Mouse (Mus musculus) right cerebral cortex, adult 18-20 months (tissue): ENCODE data around the gene Car10.
A peak's percentile ranks its signal among the peaks of the same experiment; 100 is the strongest.

ENCODE experiments used
- DNase-seq: peaks from one replicate; pipeline ENCODE4 v3.0.0; 2022; ENCODE audit warnings: mixed read lengths

Gene Car10

GRCm38 (mm10) chr11:93502864-93503263, 405.0 kb downstream of the Car10 start:
- no peak for DNase-seq

- DNase-seq, result no peak
Observed at GRCm38 (mm10) chr11:93503469-93503868, 405.6 kb downstream of the Car10 start.

- no peak for DNase-seq
Observed at GRCm38 (mm10) chr11:93509527-93510235, 411.9 kb downstream of the Car10 start.

DNA sequence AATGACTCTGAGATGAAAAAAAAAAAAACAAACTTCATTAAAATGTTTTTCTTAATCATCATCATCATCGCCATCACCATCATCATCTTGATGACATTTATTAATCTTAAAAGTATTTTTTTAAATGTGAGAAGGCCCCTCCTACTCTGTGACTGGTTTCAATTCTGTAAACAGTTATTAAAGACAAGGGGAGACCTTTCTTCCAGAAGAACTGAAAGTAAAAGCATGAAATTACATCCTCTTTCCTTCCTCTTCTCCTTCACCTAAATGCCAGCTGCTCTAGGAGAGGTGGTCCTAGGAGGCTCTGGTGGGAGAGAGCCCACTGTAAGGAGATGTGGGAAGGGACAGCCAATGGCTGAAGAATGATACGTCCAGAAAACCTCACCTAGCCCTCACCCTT, 415.0 kb downstream of the Car10 start:
- no peak for DNase-seq

DNA sequence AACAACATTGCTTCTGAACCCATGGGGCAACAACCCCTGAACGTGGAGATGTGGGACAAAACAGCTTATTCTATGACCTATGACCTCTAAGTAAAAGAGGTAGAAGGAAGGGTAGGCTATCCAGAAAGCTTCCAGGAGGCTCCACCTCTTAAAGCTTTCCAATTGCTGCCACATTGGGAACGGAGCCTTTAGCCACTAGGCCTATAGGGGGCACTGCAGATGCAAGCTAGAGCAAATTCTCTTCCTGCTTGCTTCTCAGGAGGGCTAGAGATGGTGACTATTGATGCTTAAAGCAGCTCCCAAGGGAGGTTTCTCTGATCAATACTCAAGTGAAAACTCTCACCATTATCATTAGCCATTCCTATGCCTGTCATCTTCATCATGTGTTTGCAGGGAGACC, 416.6 kb downstream of the Car10 start:
- no peak for DNase-seq

DNA sequence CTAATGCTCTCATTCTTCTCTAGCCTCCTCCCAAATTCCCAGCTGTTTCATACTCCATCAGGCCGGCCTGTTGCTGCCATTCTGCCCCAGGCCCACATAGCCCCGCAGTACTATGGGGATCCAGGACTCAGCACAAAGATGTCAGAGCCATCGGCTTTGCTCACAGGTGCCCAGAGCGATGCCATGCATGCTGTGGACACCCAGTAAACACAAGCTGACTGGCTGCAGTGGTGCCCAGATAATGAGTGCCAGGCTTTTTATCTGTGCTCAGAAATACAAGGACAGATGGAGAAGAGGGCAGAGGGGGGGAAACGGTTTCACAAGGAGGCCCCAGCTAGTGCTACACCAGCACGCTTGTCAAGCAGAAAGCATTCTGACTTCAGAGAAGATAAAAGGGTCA, 417.7 kb downstream of the Car10 start:
- DNase-seq, result no peak

GRCm38 (mm10) chr11:93516216-93516615, 418.4 kb downstream of the Car10 start:
- no peak for DNase-seq

GRCm38 (mm10) chr11:93516946-93517345, 419.1 kb downstream of the Car10 start:
- no peak for DNase-seq

DNA sequence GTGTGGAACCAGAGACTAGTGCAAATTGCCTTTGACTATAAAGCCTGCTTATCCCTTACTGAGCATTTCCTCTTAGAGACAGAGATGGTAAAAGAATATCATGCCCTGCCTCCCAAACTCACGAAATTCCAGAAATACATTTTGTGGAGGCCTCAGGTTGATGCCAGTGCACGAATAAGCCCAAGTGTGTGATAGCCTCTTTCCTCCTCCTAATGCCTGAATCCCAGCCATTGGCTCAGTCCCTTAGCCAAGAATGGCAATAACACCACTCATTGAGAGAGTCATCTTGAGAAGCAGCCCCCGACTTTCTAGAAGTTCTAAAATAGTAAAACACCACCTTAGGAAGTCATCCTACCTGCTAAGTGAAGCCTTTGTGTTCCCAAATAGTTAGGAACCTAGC, 424.7 kb downstream of the Car10 start:
- no peak for DNase-seq

DNA sequence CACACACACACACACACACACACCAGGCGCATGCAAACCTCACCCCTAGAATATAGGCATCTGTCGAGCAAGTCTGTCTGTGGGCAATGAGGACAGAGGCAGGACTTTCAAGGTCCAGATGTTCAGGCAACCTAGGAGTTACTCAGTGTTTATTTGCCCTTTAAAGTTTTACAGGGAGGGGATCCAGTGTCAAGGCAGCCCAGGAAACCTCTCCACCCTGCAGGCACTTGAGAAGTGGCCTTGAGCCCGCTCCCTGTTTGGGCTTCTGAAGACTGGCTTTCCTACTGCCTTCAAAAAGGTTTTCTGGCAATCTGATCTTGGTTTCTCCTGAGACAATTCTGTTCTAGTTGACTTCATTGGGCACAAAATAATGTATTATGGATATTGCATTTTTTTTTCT, 428.1 kb downstream of the Car10 start:
- DNase-seq, result no peak

- DNase-seq, result no peak
Observed at GRCm38 (mm10) chr11:93531029-93531680, 433.3 kb downstream of the Car10 start.

GRCm38 (mm10) chr11:93536244-93536643, 438.4 kb downstream of the Car10 start:
- no peak for DNase-seq

- DNase-seq, result no peak
Observed at GRCm38 (mm10) chr11:93548904-93549303, 451.1 kb downstream of the Car10 start.

DNA sequence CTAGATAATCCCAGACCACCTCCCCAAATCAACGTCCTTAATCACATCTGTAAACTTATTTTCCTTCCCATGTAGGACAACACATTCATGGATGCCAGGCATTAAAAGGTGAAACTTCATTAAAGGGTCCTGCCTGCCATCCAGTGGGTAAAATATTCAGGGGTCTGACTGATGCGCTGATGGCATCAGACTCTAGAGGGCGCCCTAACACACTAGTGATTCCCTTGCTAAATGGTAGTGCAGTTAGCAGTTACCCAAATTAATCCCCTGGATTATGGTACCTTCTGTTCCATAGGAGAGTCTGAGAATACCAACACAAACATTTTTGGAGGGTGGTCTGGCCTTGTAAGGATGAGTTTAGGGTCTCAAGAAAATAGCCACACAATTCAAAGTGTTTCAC, 453.1 kb downstream of the Car10 start:
- DNase-seq, result peak; percentile 23

- DNase-seq, result no peak
Observed at GRCm38 (mm10) chr11:93559118-93559517, 461.3 kb downstream of the Car10 start.

DNA sequence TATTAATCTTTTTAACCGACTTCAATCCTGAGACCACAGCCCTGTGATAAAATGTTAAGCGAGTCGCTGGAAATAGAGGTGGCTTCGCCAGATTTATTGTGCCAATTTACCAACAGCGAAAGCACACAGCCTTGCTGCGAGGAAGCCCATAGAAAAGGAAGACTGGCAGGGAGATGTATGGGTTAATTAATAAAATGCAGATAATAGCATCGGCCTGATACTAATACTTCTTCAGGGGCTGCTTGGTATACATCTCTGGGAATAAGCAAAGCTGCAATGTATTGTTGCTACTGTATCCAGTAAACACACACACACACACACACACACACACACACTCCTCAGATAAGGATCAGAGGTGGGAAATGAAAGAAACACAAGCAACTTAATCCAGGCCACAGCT, 462.7 kb downstream of the Car10 start:
- no peak for DNase-seq

DNA sequence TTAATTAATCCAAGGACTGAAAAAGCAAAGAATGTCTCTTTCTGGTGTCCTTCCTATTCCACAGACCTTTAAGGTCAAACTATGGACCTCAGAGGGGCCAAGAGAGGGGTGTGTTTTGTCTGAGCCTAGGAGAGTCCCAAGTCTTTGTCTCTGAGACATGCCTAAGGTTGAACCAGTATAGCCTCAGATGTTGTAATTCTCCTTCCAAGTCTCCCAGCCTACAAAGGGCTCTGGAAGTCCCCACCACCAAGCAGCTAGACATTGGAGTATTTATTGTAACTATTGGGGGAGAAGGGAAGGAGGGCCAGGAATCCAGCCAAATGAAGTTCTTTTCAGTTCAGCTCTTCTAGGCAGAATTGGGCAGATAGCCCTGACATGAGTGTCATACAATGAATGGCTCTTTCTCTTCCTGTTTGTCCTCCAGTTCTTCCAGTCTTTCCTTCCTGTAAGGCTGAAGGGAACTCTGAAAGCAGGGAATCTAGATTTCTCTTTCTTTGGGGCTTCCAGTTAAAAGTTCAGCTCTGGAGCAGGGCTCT, 464.6 kb downstream of the Car10 start:
- no peak for DNase-seq

- DNase-seq, result peak; percentile 88
Observed at GRCm38 (mm10) chr11:93565756-93566155, 467.9 kb downstream of the Car10 start.

GRCm38 (mm10) chr11:93571917-93572641, 474.3 kb downstream of the Car10 start:
- DNase-seq, result no peak

DNA sequence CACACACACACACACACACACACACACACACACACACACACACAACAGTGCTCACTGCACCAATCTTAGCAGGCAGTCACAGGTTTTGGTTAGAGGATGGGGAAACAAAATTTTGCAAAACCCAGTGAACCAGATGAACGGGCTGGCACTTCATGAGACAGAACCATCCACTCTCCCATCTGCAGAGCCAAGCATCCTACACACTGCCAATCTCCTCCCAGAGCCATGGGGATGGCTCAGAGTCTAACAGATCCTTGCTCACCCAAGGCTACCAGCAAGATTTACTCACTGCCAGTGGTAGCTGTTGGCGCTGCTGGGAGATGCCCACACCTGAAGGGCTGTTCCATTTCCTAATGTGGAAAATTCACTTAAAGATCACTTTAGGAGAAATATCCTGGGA, 479.6 kb downstream of the Car10 start:
- peak; percentile 71 for DNase-seq

DNA sequence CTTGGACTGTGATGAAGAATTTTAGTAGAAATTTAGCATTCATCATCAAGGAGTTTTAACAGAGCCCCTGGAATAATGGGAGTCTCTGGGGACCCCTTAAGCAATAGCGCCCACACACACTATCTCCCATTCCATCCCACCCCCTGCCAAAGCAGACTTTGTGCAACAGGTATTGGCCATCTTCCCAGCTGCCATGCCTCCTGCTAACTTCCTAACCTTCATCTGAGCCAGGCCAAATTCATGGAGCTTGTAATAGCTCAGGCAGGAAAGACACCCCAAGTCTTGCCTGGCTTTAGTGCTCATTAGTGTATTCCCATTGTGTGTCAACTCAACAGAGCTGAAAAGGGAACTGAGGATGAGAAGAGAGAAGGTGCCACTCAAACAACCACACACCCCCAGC, 481.8 kb downstream of the Car10 start:
- DNase-seq, result no peak

DNA sequence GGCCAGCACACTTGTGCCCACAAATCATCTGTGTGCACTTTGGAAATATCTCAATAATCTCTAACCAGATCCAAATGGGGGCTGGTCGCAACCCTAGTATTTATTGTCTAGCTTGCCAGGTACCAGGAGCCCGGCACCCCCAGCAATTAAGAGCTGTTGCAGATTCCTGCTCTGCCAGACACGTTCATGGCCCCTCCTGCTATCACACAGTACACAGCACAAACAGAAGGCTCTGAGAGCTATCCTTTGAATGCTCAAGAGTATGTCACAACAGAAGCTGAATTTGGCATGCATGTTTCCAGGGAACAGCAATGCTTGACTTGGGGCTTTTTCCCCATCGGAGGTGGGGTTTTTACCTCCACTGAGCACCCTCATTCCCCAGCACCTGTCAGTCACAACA, 483.5 kb downstream of the Car10 start:
- DNase-seq, result no peak

GRCm38 (mm10) chr11:93587788-93588187, 490.0 kb downstream of the Car10 start:
- peak; percentile 78 for DNase-seq

GRCm38 (mm10) chr11:93590652-93591051, 492.8 kb downstream of the Car10 start:
- no peak for DNase-seq
